Mouse (Mus musculus) cerebellum, postnatal 25 days (tissue): ENCODE results near the gene Camta1.

Source experiments
- DNase-seq, 2 experiments: peaks; one replicate each; pipeline ENCODE4 v3.0.0; 2021; ENCODE audit warnings: mixed read lengths in 2 of 2

The Camta1 gene

DNA sequence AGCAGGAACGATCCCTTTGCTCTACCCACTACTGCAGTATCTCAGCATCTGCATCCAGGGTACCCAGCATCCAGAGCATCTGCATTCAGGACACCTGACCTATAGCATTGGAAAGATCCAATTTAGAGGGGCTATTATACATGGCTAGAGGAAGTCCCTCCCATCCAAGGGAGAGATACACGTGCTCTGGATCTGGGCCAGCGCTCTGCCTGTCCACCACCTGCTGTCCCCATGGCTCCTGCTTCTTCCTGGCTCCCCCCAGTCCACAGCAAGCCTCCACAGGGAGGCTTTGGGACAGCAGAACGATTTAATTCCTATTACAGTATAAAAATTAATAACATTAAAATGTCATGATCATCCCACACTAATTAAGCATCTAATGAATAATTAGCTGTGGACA is 605.1 kb downstream of the Camta1 start:
- peak; percentile 27 to 63 for DNase-seq

DNA sequence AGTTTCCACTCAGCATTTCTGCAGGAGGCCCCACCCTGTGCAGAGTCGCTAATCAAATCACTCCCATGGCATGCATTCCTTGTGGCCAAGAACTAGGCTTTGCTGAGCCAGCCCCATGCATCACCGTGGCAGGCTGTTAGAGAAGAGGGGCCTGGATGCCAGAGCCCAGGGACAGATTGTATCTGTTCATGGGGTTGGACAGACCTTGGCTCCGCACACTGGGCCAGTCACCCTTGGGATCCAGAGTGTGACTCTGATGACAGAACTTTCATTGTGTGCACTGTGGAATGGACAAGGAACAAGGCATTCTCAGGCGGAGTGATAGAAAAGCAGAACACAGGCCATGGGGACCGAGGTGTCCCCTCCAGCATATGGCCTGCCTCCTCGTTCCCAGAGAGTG is 610.9 kb downstream of the Camta1 start:
- DNase-seq, result no peak

DNA sequence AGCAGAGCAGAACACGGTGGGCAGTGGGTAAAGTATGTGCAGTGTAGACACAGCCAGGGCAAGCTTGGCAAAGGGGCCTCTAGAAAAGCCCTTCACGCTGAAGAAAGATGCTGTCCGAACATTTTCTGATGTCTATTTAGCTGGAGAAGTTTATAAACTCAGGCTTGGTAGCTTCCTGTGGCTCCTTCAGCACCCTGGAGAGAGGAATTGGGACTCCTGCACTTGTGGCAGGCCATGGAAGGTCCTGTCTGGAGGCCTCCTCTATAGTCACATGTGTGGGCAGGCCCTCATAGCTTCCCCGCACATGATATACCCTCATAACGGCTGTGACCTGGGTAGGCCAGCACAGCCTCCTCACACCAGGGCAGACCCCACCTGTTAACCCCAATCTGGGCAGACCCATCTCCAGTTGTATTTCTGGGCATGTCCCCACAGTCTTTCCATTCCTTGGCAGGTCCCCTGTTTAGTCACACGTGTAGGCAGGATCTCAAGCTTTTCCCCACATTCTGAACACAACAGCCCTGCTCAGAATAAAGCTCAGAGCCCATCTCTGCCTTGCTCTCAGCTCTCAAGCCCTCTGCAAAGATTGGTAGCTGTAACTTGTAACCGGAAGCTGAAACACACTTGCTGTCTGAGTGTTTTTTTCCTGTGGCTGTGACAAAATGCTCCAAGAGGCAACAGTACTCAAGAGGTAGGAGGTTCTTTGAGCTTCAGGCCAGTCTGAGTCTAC is 616.4 kb downstream of the Camta1 start:
- no peak for DNase-seq

DNA sequence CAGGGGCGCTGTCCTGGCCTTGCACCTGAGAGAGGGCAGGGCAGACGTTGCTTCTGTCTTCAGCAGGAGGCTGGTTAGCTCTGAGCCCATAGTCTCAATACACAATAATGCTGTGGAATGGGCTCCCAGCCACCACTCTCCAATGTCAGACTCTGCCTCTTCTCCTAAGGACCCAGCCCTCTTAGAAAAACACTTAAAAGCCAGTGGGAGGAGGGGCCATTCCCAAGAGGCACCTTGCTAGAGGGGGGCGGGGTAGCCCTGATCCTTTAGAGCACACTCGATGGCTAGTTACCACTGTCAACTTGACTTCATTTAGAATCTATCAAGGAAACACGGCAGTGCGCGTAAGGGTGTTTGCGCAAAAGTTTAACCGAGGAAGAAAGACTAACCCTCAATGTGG is 618.2 kb downstream of the Camta1 start:
- DNase-seq, result no peak

DNA sequence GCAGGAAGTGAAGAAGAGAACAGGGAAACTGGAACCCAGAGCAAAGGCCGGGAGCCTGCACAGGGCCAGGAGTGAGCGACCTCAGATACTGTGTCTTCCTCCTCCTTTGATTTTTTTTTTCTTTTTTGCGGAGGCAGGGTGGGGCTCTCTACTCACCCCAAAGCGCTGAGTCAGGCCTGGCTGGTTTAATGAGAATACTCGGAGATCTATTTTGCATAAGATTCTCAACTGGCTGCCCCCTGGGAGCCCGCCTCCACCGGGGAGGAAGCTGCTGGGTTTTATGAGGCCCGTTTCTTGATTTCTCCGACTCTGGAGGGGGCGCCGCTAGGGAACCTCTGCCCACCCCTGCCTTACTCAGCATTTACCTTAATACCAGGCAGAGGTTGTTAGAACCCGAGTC is 618.9 kb downstream of the Camta1 start:
- DNase-seq, result no peak

GRCm38 (mm10) chr4:151240465-151240864 is 621.2 kb downstream of the Camta1 start:
- DNase-seq, result no peak

- DNase-seq, result peak in 1 of 2 experiments; percentile 32
Measured at GRCm38 (mm10) chr4:151238970-151239684, 622.5 kb downstream of the Camta1 start.

- DNase-seq, result no peak
Measured at GRCm38 (mm10) chr4:151237501-151237900, 624.2 kb downstream of the Camta1 start.

GRCm38 (mm10) chr4:151234981-151235380 is 626.7 kb downstream of the Camta1 start:
- DNase-seq, result peak; percentile 43 to 52

GRCm38 (mm10) chr4:151232028-151232427 is 629.6 kb downstream of the Camta1 start:
- DNase-seq, result no peak

- DNase-seq, result no peak
Measured at GRCm38 (mm10) chr4:151229073-151229472, 632.6 kb downstream of the Camta1 start.

GRCm38 (mm10) chr4:151226496-151226895 is 635.2 kb downstream of the Camta1 start:
- no peak for DNase-seq

DNA sequence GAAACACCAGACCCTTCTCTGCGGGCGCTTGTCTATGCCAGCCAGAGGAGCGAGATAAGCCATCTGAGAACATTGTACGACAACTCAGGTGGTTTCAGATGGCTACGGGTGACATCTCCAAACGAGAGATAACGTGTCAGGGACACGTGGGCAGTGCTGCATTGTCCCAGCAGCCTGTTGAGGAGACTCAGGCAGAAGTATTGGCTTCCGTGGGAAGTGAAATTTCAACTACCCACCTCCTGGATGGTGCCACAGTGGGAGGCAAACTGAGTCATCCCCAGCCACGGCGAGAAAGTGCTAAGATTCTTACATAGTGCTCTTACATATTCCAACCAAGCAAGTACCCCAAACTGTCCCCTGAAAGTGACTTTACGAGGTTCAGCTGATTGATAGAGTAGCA is 637.7 kb downstream of the Camta1 start:
- no peak for DNase-seq

DNA sequence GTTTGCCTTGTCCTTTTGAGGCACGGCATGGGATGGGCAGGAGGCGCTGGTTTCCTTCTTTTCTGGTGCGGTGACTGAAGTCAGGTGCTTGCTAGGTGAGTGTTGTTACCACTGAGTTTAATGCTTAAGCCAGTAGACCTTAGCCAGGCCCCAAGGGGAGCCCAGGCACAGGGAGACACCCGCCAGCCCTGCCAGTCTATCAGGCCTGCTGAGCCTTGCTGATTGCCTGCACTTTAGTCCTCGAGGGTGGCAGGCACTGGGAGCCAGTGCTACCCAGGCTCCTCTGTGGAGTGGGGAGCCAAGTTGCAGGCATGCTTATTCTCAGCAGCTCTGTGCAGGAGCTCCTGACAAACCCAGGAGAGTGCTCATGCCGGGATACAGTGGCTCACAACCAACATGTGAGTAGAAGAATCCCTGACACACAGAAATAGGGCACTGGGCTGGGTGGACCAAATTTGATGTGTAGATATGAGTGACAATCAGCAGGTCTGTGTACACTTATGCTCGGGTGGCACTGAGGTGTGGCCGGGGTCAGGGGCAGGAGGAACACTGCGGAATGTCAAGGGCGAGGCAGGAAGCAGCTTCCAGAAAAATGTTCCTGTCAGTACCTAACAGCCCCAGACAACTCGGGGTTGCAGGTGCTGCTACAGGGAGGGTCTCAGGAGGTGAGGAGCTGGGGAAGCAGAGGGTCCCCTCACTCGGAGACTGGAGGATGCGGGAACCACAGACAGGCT is 638.2 kb downstream of the Camta1 start:
- no peak for DNase-seq

- DNase-seq, result no peak
Measured at GRCm38 (mm10) chr4:151222635-151223034, 639.0 kb downstream of the Camta1 start.

DNA sequence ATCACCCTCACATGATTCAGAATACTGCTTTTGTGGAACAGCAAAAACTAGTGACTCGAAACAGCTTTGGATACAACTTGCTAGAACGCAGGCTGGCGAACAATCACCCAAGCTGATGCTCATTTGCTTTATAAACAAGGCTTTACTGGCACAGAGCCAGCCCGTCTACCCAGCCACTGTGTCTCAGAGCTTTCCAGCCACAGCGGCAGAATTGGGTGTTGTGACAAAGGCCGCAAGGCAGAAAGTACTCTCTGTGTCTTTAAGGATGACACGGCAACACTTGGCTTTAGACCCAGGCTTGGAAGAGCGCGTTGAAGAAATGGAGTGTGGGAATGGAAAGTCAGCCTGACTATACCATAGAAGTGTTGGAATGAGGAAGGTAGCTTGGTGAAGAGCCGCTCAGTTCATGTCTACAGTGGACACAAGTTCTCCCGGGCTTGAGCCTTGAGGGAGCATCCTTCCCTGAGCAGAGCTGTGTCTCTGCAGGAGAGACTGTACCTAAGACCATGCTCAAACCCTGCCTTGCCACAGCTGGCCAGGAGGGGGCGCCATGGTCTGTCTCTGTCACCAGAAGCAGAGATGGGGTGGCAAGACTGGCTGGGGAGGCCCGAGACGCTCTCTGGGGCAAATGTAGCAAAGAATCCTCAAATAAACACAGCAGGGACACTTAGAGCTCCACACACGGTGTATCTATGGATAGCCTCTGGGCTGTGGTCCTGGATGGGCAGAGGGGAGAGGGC is 645.0 kb downstream of the Camta1 start:
- DNase-seq, result peak in 1 of 2 experiments; percentile 62

- no peak for DNase-seq
Measured at GRCm38 (mm10) chr4:151215866-151216265, 645.8 kb downstream of the Camta1 start.

DNA sequence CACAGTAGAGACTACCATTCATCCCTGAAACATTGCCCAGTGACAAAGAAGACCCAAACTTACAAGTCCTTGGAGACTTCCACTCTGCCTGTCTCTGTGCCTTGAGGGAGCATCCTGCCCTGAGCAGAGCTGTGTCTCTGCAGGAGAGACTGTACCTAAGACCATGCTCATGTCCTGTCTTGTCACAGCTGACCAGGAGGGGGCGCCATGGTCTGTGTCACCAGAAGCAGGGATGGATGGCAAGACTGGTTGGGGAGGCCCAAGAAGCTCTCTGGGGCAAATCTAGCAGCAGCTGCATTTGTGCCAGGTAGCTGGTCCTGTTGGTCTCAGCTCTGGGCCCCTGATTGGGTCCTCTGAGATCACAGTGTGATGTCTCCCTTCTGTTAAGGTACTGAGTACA is 646.5 kb downstream of the Camta1 start:
- peak in 1 of 2 experiments; percentile 46 for DNase-seq

GRCm38 (mm10) chr4:151213475-151213874 is 648.2 kb downstream of the Camta1 start:
- no peak for DNase-seq

DNA sequence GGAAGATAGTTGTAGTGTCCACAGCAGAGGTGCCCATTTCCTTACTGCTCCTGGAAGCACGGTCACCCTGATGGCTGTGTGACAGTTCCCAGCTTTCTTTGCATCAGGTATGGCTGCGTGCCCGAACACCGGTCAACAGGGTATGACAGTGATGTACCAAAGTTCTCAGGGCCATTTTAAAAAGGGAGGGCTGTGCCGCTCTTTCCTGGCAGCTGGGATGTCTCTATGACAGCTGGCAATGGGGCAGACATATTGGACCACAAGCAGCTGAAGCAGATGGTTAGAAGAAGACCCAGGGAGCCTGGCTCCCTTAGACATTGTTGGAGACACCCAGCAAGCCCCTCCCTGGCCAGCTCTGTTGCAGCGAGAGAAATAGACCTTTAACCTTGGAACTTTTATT is 649.7 kb downstream of the Camta1 start:
- peak in 1 of 2 experiments; percentile 44 for DNase-seq

DNA sequence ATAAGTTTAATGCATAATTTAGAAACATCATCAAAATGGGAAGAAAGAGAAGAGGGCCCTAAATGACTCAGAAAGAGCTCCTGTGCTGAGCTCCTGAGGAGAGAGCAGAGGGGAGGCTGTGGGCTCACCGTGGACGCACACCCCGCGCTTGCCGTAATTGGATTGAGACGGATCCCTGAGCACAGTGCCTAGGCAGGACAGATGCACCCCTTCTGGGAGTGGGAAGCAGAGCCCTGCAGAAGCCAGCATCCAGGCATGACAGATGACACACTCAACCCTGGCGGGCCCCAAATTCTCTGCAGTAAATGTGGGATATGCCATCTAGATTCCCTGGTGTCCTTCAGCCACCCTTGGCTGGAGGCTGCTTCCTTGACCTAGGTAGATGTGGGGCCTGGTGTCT is 654.1 kb downstream of the Camta1 start:
- DNase-seq, result no peak

DNA sequence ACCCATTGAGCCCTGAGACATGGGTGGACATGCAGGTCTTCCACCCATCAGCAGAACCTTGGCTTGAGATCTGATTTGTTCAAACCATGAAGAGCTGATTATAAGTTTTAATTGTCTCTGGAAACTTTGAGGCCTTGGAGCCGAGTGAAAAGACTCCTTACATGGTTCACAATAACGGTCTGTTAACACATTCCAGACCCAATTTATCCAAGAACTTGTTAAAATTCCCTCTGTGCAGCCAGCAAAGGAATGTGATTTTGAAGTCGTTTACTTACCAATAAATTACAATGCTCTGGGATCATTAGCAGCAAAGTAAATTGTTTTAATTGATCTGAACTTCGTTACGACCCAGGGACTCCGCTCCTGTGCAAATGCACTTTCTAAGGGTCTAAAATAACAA is 658.8 kb downstream of the Camta1 start:
- no peak for DNase-seq

GRCm38 (mm10) chr4:151200316-151200715 is 661.4 kb downstream of the Camta1 start:
- DNase-seq, result peak in 1 of 2 experiments; percentile 52
